Mouse (Mus musculus): Measurements from ENCODE around the gene Ddx23. TPM values are rescaled to one million over a fixed set of nuclear protein-coding genes. Genes with fewer than 3 reads are reported as not detected.

Gene Ddx23
- polyA plus RNA-seq, 1 experiment from 2014 or later = 24.7 TPM

DNA sequence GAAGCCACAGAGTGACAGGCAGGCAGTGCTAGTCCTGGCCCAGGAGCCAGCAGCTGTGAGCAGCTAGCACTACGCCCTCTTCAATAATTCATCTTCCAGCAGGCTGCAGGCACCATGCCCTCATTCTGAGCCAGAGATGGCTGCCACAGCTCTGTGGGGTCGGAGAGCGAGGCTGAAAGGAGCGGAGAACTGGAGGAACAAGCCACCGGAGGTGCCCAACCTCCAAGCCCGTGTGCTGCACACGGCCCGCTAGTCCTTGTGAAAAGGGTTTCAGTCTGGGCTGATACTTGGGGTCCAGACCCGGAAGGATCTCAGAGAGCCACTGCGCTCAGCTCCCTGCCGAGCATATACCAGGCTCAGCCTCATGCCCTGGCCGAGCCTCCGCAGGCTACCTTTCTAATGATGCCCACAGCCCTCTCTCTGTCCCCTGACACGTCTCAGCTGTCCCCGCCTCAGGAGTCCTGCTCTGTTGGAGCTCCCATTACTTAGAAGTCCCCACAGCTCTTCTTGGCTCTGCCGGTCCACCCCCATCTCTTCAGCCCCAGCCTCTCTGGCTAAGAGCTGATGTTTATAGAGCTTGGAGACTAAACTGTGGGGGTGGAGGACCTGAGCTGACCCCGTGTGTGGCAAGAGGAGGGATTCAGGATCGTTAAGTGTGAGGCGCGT is 34.0 kb downstream of the Ddx23 start:
- ATAC-seq (ENCODE audit: insufficient number of reproducible peaks, low FRiP score, low TSS enrichment, low read depth) = no peak
- WGBS = 9% methylated on average over 20 of the region's 20 CpGs
- Histone ChIP-seq H3K27ac (0 out of 2 replicates have a peak overlapping the region, but pooled peaks have one; percentile 17), H3K4me1 (peaks cover 54% of the 10 kb centered on the region), H3K9ac (no peak overlapping the region), H3K4me3 (peak overlapping the region; percentile 8; the same call in 1 of the 2 replicates), H3K27me3 (peaks cover 25% of the 10 kb centered on the region), H3K9me3 (no peaks in the 10 kb centered on the region), H3K36me3 (no peaks in the 10 kb centered on the region), H3K4me2 (peak overlapping the region; percentile 36)

GRCm38 (mm10) chr15:98626487-98627212 is 36.0 kb downstream of the Ddx23 start:
- H3K27ac ChIP-seq = no peak overlapping the region
- no peak overlapping the region for H3K4me2 ChIP-seq
- H3K4me1 ChIP-seq = peaks cover 35% of the 10 kb centered on the region
- 79% methylated on average over 7 of the region's 7 CpGs for WGBS
- no peak for ATAC-seq (ENCODE audit: insufficient number of reproducible peaks, low FRiP score, low TSS enrichment, low read depth)
- H3K27me3 ChIP-seq = peaks cover 16% of the 10 kb centered on the region
- H3K9ac ChIP-seq = no peak overlapping the region
- H3K4me3 ChIP-seq = no peak overlapping the region
- H3K36me3 ChIP-seq = no peaks in the 10 kb centered on the region
- H3K9me3 ChIP-seq = no peaks in the 10 kb centered on the region

GRCm38 (mm10) chr15:98626078-98626477 is 36.6 kb downstream of the Ddx23 start:
- Histone ChIP-seq H3K27ac (no peak overlapping the region), H3K4me3 (no peak overlapping the region), H3K4me2 (no peak overlapping the region), H3K9me3 (no peaks in the 10 kb centered on the region), H3K27me3 (peaks cover 12% of the 10 kb centered on the region), H3K36me3 (no peaks in the 10 kb centered on the region), H3K9ac (no peak overlapping the region), H3K4me1 (peaks cover 29% of the 10 kb centered on the region)
- WGBS = 20% methylated on average over 8 of the region's 8 CpGs
- no peak for ATAC-seq (ENCODE audit: insufficient number of reproducible peaks, low FRiP score, low TSS enrichment, low read depth)

DNA sequence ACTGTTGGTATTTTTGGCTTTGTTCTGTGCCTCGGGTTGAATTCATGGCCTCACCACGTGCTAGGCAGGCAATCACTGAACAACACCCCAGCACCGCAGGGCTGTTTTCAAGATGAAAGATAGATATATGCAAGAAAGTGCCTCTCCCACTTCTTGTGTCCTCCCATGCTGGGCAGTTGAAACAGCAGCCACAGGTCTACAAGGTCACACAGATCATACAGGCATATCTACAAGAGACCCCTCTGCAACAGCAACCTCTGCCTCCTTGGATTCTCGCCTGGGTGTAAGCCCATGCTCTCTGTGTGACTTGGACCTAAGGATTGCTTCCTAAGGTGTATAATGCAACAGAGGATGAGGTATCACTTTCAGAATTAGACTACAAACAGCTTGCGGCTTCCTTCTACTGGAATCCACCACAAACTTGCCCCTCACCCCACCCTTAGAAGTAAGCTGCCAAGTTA is 39.3 kb downstream of the Ddx23 start:
- H3K9me3 ChIP-seq = no peaks in the 10 kb centered on the region
- H3K27ac ChIP-seq = no peak overlapping the region
- no peaks in the 10 kb centered on the region for H3K27me3 ChIP-seq
- WGBS = 49% methylated on average over 5 of the region's 5 CpGs
- ATAC-seq (ENCODE audit: insufficient number of reproducible peaks, low FRiP score, low TSS enrichment, low read depth) = no peak
- H3K4me2 ChIP-seq = no peak overlapping the region
- peaks cover 10% of the 10 kb centered on the region for H3K4me1 ChIP-seq
- H3K36me3 ChIP-seq = no peaks in the 10 kb centered on the region
- no peak overlapping the region for H3K4me3 ChIP-seq
- no peak overlapping the region for H3K9ac ChIP-seq

GRCm38 (mm10) chr15:98622721-98623120 is 40.0 kb downstream of the Ddx23 start:
- ATAC-seq (ENCODE audit: insufficient number of reproducible peaks, low FRiP score, low TSS enrichment, low read depth) = no peak
- Histone ChIP-seq H3K4me2 (no peak overlapping the region), H3K4me3 (no peak overlapping the region), H3K27me3 (no peaks in the 10 kb centered on the region), H3K36me3 (no peaks in the 10 kb centered on the region), H3K9ac (no peak overlapping the region), H3K4me1 (peaks cover 6% of the 10 kb centered on the region; the same call in 1 of the 2 replicates), H3K27ac (no peak overlapping the region), H3K9me3 (no peaks in the 10 kb centered on the region)
- WGBS = 22% methylated on average over 6 of the region's 6 CpGs

- Histone ChIP-seq H3K27ac (no peak overlapping the region), H3K36me3 (no peaks in the 10 kb centered on the region), H3K27me3 (no peaks in the 10 kb centered on the region), H3K4me3 (no peak overlapping the region), H3K9ac (no peak overlapping the region), H3K4me1 (peaks cover 6% of the 10 kb centered on the region; the same call in 1 of the 2 replicates), H3K4me2 (no peak overlapping the region), H3K9me3 (no peaks in the 10 kb centered on the region)
- no peak for ATAC-seq (ENCODE audit: insufficient number of reproducible peaks, low FRiP score, low TSS enrichment, low read depth)
- WGBS = 5% methylated on average over 7 of the region's 7 CpGs
Observed at GRCm38 (mm10) chr15:98622199-98622598, 40.5 kb downstream of the Ddx23 start.

DNA sequence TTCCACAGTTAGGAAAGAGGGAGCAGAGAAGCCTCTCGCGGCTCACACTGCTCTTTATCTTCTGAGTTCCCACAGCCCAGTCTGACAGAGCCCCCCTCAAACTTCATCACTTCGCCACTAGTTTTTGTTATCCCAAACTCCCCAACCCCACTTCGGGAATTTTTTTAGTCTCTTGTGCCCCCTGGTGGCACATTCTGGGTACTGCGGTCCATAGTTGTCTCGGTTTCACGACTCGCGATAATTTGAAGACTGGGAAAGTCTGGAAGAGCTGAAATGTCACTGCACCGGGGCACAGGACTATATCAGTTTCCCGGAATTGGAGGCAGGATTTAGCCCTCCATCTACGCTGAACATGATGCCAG is 45.5 kb downstream of the Ddx23 start:
- Histone ChIP-seq H3K9me3 (no peaks in the 10 kb centered on the region), H3K36me3 (no peaks in the 10 kb centered on the region), H3K4me1 (peaks cover 23% of the 10 kb centered on the region), H3K9ac (no peak overlapping the region), H3K27me3 (no peaks in the 10 kb centered on the region), H3K4me3 (no peak overlapping the region), H3K27ac (no peak overlapping the region), H3K4me2 (0 out of 2 replicates have a peak overlapping the region, but pooled peaks have one; percentile 24)
- under 1% methylated on average over 12 of the region's 12 CpGs for WGBS
- ATAC-seq (ENCODE audit: insufficient number of reproducible peaks, low FRiP score, low TSS enrichment, low read depth) = no peak

GRCm38 (mm10) chr15:98616362-98617175 is 46.1 kb downstream of the Ddx23 start:
- 0 out of 2 replicates have a peak overlapping the region, but pooled peaks have one; percentile 24 for H3K4me2 ChIP-seq
- no peak overlapping the region for H3K4me3 ChIP-seq
- no peak overlapping the region for H3K9ac ChIP-seq
- no peak overlapping the region for H3K27ac ChIP-seq
- no peaks in the 10 kb centered on the region for H3K36me3 ChIP-seq
- WGBS = 27% methylated on average over 20 of the region's 20 CpGs
- no peaks in the 10 kb centered on the region for H3K27me3 ChIP-seq
- ATAC-seq (ENCODE audit: insufficient number of reproducible peaks, low FRiP score, low TSS enrichment, low read depth) = no peak
- no peaks in the 10 kb centered on the region for H3K9me3 ChIP-seq
- H3K4me1 ChIP-seq = peaks cover 23% of the 10 kb centered on the region

DNA sequence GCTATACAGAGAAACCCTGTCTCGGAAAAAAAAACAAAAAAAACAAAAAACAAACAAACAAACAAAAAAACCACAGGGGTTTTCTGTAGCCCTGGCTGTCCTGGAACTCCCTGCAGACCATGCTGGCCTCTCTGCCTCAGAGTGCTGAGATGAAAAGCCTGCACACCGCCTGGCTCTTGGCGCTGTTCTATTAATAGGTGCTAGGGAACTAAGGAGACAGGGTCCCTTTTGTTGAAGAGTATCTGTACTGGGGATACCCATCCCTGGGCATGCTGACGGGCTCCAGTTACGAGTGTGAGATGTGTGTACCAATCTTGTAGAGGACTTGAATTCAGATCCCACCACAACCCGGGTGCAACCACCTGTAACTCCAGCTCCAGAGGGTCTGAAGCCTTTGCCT is 46.9 kb downstream of the Ddx23 start:
- no peaks in the 10 kb centered on the region for H3K9me3 ChIP-seq
- ATAC-seq (ENCODE audit: insufficient number of reproducible peaks, low FRiP score, low TSS enrichment, low read depth) = no peak
- WGBS = 71% methylated on average over 6 of the region's 6 CpGs
- H3K36me3 ChIP-seq = no peaks in the 10 kb centered on the region
- H3K27ac ChIP-seq = no peak overlapping the region
- H3K4me2 ChIP-seq = no peak overlapping the region
- H3K4me1 ChIP-seq = peaks cover 23% of the 10 kb centered on the region
- H3K27me3 ChIP-seq = no peaks in the 10 kb centered on the region
- no peak overlapping the region for H3K9ac ChIP-seq
- H3K4me3 ChIP-seq = no peak overlapping the region

DNA sequence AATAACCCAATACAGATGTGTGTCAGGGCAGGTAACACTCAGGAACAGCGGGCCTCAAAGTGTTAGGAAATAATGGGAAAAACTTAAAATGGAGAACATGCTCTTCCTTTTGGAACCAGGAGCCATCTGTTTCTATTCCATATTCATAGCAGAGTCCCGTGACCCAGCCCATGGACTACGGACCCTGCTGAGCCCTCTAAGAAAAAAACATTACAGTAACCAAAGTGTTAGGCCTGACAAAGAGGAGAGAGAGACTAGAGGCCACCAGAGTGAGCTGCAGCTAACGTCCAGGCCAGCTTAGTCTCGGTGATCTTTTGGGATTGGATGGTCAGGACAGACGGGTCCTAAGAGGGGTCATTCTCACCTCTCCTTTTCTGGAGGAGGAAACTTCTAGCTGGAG is 47.7 kb downstream of the Ddx23 start:
- no peaks in the 10 kb centered on the region for H3K36me3 ChIP-seq
- peaks cover 30% of the 10 kb centered on the region for H3K4me1 ChIP-seq
- H3K9ac ChIP-seq = no peak overlapping the region
- H3K27me3 ChIP-seq = no peaks in the 10 kb centered on the region
- H3K9me3 ChIP-seq = no peaks in the 10 kb centered on the region
- WGBS = 32% methylated on average over 6 of the region's 6 CpGs
- no peak overlapping the region for H3K4me2 ChIP-seq
- ATAC-seq (ENCODE audit: insufficient number of reproducible peaks, low FRiP score, low TSS enrichment, low read depth) = no peak
- H3K27ac ChIP-seq = 0 out of 2 replicates have a peak overlapping the region, but pooled peaks have one; percentile 8
- no peak overlapping the region for H3K4me3 ChIP-seq

DNA sequence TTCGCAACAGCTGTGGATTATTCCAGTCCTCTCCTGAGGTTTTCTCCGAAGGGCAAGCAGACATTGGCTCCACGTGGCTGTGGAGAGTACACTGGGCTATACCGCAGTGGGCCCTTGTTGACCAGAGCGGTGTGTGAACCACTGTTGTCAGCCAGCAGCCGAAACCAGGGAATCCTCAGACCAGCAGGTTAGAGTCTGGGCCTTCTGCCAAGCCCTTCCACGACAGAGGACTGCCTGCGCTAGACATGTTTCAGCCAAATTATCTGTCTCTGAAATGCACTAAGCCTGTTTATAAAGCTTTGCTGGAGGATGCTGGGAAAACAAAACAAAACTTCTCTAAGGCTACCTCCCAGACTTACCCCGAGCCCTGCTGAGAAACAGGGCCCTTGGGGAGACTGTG is 48.1 kb downstream of the Ddx23 start:
- no peak; the same call in 1 of the 2 replicates for ATAC-seq (ENCODE audit: insufficient number of reproducible peaks, low FRiP score, low TSS enrichment, low read depth)
- H3K4me3 ChIP-seq = no peak overlapping the region

More for the DNA sequence above, 48.1 kb downstream of the Ddx23 start:
- Histone ChIP-seq H3K9ac (no peak overlapping the region), H3K27me3 (no peaks in the 10 kb centered on the region), H3K27ac (peak overlapping the region; percentile 8; the same call in 1 of the 2 replicates), H3K9me3 (no peaks in the 10 kb centered on the region), H3K36me3 (no peaks in the 10 kb centered on the region), H3K4me1 (peaks cover 32% of the 10 kb centered on the region), H3K4me2 (no peak overlapping the region)
- 22% methylated on average over 9 of the region's 9 CpGs for WGBS
